Mouse (Mus musculus) kidney, postnatal 25 days (tissue): ENCODE measurements around the gene Vdr.

Source experiments
- DNase-seq, 2 experiments: peaks; one replicate each; pipeline ENCODE4 v3.0.0; 2021; ENCODE audit warnings: mixed read lengths in 2 of 2

Vdr gene

DNA sequence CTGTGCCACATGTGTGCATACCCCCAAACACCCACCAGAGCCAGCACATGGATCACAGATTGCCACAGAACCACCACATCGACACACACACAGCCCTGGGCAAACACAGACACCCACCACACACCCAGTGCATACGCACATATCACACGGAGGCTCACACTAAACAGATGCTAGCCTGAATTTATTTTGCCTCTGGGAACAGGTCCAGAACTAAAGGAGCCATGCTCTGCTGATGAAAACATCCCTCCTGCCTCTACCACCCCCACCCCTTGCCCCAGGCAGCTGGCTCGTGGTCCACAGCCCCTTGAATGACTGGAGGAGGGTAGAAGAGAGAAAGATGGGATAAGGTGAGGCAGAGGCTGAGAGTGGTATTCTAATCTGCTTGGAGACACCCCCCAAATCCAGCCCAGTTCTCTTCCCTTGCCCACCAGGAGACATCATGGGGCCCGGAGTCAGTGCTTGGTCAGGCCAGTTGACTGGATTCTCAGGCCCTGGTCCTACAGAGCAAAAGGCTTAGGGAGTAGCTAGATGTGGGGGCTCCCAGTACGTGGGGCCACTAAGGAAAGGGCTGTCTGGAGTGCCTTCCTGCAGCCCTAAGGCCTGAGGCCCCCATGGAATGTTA lies 82.1 kb downstream of the Vdr start:
- DNase-seq = no peak

DNA sequence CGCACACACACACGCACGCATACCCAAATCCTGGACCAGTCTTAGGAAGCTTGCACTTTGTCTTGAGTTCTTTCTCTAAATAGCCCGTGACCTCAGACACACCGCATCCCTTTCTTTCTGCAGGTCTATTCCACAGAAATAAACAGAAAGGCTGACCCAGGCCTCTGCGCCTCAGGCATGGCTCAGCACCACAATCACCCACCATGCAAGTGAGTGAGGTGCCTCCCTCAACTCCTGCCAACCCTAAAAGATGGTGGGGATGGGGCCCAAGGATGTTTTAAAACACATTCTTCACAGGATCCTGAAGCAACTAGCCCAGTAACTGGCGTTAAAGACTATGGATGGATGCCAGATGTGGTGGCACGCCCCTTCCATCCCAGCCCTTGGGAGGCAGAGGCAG lies 83.0 kb downstream of the Vdr start:
- no peak for DNase-seq

DNA sequence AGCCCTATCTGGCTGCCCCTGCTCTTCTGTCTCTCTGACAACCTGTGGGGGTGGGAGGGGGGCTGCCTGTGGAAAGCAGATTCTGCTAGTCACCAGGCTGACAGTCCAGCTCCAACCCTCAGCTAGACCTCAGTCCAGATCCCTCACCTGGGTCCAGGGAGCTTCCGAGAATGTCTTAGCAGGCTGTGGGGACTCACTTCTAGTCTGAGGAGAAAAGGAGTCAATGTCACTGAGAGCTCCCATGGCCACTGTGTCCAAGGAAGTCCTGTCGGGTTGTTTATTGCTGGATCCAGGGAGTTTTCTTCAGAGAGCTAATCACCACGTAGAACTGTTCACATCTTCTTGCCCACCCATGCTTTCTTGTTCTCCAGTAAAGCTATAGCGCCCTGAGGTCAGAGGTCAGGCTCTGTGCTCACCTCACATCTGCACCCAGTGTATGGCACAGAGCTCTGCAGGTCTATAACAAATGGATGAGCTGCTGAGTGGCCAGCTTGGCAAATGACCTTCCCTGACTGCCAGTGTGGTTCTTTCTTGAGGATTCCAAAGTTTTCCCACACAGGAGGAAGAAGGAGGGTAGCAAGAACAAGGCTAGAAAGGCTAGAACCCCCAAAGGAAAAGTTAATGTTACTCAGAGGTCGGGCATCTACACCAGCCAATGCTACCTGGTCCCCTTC lies 83.7 kb downstream of the Vdr start:
- no peak for DNase-seq

DNA sequence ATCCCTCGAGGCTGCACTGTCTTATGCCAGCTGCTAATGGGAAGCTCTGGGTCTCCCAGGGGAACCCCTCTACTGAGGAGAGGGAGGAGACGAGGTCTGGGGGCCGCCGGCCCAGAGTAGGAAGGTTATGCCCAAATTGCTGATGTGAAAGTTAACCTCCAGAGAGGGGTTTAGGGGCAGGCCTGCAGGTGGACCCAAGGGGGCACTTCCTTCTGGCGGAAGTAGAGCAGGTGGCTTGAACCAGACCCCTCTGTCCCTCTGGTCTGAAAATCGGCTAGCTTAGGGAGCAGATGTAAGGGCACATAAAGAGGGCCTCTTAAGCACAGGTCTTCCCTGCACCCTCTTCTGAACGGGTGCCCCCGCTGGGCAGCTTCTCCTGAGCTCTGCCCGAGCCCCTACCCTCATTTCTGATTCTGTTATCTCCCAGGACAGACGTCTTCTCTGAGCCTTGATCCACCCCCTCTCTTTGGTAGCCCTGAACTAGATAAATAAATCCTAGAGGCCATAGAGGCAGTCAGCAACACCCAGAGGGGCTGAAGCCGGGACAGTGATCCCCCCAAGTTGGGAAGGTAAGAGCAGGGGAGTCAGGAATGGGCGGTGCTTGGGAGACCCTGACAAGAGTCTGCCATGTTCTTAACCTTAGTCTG lies 84.4 kb downstream of the Vdr start:
- no peak for DNase-seq

DNA sequence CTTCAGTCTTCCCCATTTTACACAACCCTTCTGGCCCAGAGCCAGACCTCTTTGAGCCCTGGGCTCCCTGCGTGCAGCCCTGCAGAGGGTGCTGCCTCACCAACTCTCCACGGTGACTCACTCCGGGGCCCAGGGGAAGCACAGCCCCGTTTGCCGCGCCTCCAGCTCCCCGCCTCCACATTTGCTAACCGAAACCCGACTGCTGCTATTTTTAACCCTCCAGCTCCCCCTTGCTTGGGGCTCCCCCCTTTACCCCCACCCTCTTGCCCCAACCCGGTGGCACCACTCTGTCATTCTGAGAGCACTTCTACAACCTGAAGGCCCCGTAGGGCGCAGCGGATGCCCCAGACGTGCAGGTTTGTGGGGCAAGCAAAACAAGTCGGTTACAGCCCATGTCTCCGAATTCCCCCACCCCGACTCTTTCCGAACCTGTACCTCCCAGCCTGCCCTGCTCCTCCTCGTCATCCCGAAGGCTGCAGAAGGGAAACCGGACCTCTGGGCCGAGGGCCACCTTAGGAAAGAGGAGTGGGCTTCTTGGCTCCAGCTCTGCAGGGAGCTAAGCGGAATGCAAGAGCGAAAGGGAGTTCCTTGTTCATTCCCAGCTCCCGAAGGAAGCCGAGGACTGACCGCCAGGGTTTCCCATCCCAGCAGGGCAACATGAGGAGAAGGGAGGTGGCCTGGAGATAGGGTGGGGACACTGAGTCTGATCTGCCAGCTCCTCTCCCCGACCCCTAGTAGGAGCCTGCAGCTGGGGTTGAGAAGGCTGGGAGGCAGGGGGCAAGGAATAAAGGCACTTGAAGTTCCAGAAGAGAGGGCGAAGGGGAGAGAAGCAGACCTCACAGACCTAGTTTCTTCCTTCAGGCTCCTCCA lies 85.1 kb downstream of the Vdr start:
- DNase-seq = peak; percentile 85 to 90

DNA sequence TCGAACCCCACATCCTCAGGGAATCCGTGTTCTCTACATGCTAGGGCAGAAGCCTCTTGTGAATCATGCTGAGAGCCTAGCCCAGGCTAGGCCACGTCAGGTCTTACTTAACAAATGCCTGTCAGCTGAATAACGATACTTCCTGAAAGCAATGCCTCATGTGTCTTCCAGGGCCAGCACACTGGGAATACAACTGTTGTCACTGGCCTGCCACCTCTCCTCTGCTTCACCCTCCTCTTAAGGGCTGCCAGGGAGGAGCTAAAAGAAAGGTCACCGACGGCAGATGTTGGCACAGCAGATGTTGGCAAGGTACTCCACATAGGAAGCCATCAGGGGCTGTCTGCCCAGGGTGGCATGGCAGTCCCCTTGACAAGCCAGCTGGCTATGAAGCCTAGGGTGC lies 86.4 kb downstream of the Vdr start:
- DNase-seq = no peak

DNA sequence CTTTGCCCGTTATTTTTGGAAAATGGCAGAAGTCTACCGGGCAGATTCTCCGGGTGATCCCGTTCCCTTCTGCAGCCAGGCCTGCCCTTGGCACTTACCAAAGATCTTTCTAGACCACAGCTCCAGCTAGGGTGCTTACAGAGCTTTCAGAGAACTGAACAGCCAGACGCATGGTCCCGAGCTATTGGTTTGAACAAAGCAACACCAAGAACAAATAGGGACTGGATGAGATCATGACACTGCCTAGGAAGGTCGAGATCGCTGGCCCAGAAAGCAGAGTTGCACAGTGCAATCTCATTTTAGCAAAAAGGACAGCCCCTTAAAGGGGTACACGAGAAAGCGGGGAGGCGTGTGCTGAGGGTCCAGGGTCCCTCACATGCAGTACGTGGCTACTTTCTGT lies 87.0 kb downstream of the Vdr start:
- DNase-seq = no peak

DNA sequence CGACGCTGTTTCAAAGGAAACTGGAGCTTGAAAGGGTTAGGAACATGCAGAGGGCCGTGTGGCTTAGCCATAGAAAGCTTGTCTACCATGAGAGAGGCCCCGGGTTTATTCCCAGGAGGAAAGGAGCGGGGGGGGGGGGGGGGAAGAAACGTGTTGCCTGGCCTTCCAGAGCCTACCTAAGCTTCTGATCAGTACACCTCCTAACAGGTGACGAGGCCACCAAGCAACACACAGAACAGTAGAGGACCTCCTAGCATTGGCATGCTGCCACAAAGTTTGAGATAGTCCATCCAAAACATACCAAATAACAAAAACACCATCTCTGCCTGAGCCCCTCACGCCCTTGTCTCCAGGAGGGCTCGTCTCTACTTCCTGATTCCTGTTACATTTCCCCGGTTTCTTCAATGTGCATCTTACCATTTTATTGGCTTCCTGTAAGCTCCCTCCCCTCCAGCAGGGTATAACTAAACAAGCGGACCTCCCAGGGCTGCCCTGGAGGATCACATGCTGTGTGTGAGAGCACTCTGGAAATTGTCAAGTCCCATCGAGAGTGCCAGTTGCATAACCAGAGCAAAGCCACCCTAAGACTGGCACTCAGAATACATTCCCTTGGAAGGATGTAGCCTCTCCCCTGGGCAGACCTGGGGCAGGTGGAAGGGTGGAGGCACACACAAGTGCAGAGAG lies 87.7 kb downstream of the Vdr start:
- DNase-seq = peak in 1 of 2 experiments; percentile 68

DNA sequence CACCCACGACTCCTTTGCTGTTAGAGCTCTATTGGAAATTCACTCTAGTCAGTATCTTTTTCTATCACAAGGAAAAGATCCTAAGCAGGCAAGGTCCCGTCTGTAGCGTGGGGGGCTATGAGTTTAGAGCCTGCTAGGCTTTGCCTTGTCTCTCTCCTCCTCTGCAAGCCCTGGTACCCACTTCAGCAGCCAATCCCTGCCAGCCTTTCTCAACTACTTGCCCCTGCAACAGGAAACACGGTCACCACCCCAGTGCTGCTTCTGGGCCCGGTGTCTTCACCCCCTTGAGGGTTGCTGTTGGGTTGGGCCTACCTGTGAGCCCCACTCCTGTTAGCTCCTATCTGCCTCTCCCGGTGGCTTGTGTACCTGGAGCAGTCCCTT lies 88.5 kb downstream of the Vdr start:
- no peak for DNase-seq

DNA sequence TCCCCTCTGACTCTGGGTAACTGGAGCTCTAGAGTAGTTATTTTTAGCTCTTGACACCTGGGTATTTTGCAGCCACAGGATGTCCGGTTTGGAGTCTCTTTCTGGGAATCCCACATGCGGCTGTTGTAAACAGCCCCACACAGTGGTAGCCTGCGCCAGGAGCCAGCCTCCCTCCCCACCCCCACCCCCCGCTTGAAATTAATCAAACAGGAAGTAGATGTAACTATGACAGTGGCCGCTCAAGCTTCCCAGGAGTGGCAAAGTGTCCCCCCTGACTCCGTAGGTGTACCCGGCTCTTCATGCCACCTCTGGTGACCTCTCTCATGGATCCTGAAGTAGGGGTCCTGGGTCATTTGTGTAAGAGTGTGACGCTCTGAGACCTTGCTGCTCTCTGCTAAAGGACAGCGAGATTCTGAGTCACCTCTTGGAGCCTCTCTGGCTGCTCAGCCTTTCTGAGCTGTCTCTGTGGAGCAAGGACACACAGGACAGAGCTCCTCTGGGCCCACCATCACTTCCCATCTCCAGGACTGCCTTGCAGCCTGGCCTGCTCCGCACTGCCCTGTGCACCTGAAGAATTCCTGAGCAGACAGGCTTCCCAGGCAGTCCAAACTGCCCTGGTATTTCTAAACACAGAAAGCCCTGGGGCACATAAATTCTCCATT lies 89.0 kb downstream of the Vdr start:
- peak; percentile 44 to 73 for DNase-seq

DNA sequence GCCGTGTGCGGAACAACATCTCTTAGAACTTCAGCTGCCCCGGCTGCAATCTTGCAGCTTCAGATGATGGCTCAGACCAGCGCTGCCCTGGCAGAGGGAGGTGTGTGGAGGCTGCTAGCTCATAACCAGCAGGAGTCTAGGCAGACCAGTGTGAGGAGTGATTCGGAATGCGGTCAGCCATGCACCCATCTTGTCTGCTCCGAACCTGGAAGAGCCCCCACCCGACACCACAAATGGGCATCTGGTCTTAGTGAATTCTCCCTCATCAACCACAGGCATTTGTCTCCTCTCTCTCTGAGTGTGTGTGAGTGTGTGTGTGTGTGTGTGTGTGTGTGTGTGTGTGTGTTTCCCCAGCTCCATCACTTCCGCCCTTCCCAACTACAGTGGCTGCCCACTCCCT lies 90.5 kb downstream of the Vdr start:
- DNase-seq = no peak

DNA sequence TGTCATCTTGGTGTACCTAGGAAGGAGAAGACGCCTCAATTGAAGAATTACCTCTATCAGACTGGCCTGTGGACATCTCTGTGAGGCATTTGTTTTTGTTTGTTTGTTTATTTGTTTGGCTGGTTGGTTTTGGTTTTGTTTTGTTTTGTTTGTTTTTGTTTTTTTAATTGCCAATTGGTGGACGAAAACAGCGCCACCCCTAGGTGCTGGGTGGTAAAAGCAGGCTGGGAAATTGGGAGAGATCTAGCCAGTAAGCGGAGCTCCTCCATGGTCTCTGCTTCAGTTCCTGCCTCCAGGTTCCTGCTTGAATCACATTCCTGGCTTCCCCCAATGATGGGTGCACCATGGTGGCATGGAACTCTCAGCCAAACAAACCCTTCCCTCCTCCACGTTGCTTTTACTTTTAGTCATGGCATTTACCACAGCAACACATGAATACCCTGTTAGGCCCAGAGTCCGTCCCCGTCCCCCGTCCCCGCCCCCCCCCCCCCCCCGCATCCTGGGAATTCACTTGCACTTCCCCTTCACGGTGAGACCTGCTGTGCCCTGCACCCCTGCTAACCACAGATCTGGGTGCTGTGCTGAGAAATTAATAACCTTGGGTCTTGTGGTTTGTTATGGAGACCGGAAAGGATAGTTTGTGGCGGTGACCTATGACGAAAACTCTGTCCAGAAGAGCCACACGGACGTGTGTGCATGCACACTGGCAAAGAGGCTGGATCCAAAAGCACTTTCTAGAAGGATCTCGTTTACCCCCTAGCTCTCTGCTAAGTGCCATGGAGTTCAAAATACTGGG lies 94.0 kb downstream of the Vdr start:
- no peak for DNase-seq

DNA sequence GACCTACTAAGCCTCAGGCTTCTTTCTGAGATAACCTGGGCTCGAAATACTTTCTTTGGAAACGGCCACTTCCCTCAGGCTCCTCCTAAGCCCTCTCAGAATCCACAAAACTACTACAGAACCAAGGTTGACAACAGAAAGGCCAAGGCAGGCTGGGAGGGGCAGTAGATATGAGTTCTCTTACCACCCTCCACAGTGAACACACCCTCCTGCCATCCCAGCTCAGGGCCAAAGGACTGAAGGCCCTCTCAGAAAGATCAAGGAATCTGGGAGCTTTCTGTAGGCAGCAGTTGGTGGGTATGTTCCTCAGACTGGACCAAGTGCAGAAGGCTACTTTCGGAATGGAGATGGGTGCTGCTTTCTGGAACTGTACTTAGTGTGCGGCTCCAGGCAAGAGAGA lies 95.2 kb downstream of the Vdr start:
- no peak for DNase-seq

DNA sequence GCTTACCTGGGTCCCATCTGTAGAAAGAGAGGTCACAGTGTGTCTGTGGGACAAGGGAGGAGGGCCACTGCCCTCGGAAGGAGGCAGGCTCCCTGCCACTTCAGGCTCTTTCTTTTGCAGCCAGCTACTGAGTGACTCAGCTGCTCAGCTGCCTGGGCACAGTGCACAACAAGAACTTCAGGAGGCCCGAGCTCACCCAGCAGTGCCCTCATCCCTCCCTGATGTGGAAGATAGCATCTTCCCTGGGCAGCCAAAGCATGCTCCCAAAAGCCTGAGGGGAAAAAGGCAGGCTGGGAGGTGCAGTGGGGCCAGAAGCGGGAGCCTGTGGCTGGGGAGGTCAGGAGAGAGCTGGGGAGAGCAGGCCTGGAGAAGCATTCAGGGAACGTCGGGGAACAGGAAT lies 95.7 kb downstream of the Vdr start:
- DNase-seq = peak in 1 of 2 experiments; percentile 71

DNA sequence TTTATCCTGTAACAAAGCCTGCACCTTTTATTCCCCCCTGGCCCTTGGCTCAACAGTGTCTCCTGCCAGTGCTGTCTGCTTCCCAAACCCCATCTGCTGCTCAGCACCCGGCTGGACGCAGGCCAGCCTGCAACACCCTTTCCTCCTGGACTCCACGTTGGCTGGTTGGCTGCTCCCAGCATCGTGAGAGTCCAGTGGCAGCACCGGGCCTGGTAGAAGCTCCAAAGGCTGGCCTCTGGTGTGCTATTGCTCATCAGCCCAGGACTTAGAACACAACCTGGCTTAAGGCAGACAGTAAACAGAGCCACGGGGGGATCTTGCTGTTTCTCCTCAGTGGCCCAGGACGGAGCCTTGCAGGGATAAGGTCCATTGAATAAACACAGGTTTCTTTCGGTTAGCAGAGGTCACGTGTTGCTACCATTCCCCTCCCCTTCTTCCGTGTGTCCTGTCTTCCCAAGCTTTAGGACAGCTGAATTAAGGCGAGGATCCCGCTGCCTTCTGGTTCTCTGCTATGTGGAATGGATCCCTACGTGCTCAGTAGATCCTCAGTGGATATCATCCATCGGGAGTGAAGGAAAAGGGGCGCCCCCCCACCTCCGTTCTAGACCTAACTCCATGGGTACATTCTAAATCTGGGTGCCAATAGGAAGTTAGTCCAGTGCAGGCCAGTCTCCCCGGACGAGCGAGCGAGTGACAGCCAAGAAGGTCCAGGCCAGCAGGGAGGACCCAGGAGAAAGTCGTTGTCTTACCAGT lies 96.8 kb downstream of the Vdr start:
- DNase-seq = peak; percentile 73 to 91

DNA sequence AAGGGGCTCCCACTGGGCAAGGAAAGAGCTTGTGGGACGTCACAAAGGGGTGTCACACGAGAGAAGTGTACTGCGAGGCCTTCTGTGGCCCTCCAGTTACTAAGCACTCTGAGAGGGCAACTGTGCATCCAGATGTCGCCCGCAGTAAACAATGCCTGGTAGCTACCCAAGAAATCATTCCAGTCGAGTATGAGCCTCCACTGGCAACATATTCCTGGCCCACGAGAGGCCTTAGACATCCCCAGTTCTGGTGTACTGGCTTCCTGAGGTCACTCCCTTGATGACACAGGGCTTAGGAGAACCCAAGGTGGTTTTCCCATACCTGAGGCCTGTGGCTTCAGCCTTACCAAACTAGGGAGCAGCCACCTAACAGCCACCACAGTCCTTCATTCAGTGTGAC lies 97.6 kb downstream of the Vdr start:
- no peak for DNase-seq

DNA sequence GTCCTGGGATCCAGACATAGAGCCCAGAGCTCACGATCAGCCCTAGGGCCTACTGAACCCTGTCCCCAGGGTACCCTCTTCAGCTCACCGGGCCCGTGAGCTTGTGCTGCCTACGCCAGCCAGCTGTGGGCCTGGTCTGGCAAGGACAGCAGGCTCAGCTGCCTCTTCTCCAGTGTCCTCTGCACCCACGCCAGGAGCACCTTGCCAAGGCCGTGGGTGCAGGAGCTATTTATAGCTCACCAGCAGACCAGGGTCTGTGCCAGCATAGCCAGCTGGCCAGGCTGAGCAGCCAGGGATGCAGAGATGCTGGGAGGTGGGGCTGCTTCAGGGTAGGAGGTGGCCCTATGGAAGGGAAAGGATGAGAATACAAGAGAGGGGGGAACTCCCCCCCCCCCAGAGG lies 98.3 kb downstream of the Vdr start:
- peak; percentile 81 to 95 for DNase-seq

DNA sequence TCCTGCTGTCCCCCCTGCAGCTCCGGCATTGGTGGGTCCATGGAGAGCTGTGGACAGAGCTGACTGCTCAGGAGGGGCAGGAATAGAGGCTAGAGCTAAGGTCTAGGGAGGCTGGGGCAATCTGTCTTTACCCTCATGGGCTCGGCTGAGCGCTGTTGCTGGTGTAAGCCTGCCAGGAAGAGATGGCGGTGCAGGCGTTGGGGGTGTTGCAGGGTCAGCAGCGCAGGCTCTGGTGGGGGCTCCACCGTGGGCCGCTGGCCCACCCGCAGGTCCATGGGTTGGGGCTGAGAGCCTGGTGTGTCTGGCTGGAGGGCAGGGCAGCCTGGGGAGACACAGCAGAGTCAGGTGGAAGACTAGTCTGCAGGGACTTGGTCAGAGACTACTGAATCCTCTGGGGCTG lies 99.1 kb downstream of the Vdr start:
- DNase-seq = no peak

DNA sequence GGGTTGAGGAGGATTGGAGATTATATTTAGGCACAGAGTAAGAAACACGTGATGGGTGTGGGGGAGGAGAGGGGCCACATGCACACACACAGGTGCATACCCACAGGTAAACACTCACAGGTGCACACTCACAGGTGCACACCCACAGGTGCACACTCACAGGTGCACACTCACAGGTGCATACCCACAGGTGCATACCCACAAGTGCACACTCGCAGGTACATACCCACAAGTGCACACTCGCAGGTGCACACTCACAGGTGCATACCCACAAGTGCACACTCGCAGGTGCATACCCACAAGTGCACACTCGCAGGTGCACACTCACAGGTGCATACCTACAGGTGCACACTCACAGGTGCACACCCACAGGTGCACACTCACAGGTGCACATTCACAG lies 100.0 kb downstream of the Vdr start:
- DNase-seq = no peak

DNA sequence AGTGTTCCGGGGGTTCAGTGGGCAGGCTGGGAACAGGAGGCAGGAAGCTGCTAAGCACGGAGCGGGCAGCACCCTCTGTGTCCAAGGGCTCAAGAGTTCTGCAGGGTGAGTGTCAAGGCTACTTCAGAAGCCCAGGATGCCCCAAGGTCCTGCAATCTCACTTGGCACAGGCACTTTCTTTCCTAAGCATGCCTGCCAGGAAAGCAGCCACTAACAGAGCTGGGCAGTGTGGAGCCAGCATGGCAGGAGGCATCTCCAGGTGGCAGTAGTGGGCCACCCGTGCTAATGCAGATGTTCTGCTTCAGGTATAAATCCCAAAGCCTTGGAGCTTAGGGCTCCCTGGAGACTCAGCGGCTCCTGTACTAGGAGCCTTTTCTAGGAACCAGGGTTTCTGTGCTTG lies 100.5 kb downstream of the Vdr start:
- DNase-seq = peak; percentile 82 to 85

DNA sequence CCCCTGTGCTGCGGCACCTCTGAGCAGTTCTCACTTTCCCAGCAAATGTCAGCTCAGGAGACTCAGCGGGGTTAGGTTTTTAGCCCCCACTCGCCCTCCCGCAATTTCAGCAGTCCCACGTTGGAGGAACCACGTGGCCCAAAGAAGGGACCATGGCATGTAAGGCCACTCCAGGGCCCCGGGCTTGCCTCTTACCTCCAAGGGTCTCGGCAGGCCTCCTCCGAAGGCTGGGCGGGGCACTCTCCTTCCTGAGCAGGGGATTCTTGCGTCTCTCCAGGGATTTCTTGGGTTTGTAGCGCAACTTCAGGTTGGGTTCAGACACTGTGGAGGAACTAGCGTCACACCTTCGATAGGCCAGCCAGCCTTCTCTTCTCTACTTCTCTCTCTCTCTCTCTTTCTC lies 101.2 kb downstream of the Vdr start:
- DNase-seq = no peak
